Mouse (Mus musculus) embryonic facial prominence, embryonic 10.5 days (tissue): ENCODE results near the gene Ltbr. TPM values are rescaled to one million over a fixed set of nuclear protein-coding genes. Genes with fewer than 3 reads are reported as not detected.

Experiments used
- DNase-seq: peaks from one replicate; pipeline ENCODE4 v3.0.0-alpha.2; 2017; ENCODE audit warnings: low spot score
- H3K27ac ChIP-seq: fragments of 300-500 bp; sonication (generic); replicated peaks from 2 replicates; pipeline ENCODE4 v1.5.1; 2016; ENCODE audit warnings: mild to moderate bottlenecking
- H3K27me3 ChIP-seq: fragments of 300-500 bp; sonication (generic); replicated peaks from 2 replicates; pipeline ENCODE4 v1.6.1; 2016; ENCODE audit warnings: low read depth, mild to moderate bottlenecking; ENCODE audit not compliant: poor library complexity, severe bottlenecking
- H3K36me3 ChIP-seq: fragments of 300-500 bp; sonication (generic); replicated peaks from 2 replicates; pipeline ENCODE4 v1.6.1; 2016; ENCODE audit warnings: mild to moderate bottlenecking, moderate library complexity
- H3K4me1 ChIP-seq: fragments of 300-500 bp; sonication (generic); 2 replicates; pipeline ENCODE4 v1.6.1; 2016
- H3K4me3 ChIP-seq: fragments of 300-500 bp; sonication (generic); 2 replicates; pipeline ENCODE4 v1.5.1; 2016; ENCODE audit warnings: mild to moderate bottlenecking, moderate library complexity
- H3K9me3 ChIP-seq: fragments of 300-500 bp; sonication (generic); 2 replicates; pipeline ENCODE4 v1.6.1; 2016; ENCODE audit warnings: mild to moderate bottlenecking
- WGBS: fragments of 180-500 bp; shearing (Covaris S2); methylation state at CpG from one replicate; pipeline ENCODE4 v1.1.7; 2016; 5-methylcytosine and 5-hydroxymethylcytosine counted together
- polyA plus RNA-seq: library from polyadenylated mRNA; unstranded; fragments of >200 nt; fragmentation: Nextera tagmentation; extraction: Ambion mirVana; gene quantifications from 2 replicates; pipeline ENCODE4 v1.2.1, GENCODE M21; 2016

Ltbr gene
- polyA plus RNA-seq, 1 experiment from 2014 or later = 28.8 TPM

DNA sequence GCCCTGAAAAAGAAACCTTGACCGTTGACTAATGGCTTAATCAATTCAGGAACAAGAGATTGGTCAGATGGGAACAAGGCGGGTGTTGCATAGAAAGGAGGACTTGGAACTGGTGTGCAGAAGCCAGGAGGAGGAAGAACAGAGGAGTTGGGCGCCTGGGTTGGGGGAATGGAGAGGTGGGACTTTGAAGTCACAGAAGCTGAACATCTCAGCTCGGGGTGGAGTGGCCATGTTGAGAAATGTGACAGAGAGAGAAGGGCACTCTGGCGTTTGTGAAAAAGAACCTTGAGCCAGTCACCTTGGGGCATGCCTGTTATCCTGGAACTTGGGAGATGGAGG is 38.3 kb upstream of the Ltbr start:
- Histone ChIP-seq H3K4me1 (peaks cover 85% of the 10 kb centered on the region), H3K9me3 (no peaks in the 10 kb centered on the region), H3K27me3 (peaks cover 10% of the 10 kb centered on the region), H3K4me3 (no peak overlapping the region), H3K36me3 (peaks cover 5% of the 10 kb centered on the region), H3K27ac (no peak overlapping the region; the same call in 1 of the 2 replicates)
- no peak for DNase-seq
- 64% methylated on average over 5 of the region's 5 CpGs for WGBS

DNA sequence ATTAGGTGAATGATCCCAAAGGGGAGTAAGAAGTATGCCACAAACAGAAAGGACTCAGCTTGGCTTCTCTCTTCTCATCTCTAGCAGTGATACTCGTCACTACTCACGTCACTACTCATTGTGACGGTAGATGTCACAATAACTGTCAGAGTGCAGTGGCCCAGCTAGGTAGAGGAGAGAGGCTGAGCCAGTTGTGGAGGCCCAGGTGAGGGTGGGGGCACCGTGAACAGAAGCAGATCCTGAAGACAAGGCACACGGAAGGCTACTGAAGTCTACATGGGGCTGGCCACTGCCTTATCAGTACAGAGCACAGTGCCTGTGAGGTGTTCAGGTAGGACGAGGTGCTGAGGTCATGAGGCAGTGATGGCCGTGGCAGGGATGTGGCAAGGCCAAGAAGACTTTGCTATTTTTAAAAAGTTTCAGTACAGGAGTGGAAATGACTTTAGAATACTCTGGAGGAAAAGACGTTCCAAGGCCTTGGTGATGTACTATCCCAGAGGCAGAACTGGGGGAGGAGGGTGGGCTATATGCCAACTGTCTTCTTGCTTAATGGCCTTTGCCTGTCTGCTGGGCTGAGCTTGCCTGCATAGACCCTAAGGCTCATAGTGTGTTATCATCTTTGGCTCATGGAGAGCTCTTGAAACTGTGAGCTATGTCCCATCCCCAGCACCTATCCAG is 37.8 kb upstream of the Ltbr start:
- Histone ChIP-seq H3K4me3 (peak overlapping the region; percentile 70; the same call in 1 of the 2 replicates), H3K4me1 (peaks cover 83% of the 10 kb centered on the region)

DNA sequence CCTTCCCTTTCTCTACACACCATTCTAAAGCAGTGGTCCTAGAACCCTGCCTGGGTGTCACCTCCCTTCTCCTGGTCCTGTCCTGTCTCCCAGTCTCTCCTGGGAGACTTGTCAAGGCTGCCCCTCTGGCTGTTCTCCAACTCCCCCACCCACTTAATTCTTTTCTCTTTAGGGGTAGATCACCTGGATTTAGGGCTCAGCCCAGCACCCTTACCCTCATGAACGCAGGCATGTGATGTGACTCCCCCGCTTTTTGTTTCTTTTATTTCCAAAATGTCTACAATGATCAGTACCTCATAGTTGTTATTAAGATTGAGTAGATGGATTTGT is 37.3 kb upstream of the Ltbr start:
- no peak for DNase-seq
- Histone ChIP-seq H3K4me1 (peaks cover 79% of the 10 kb centered on the region), H3K27me3 (peaks cover 10% of the 10 kb centered on the region), H3K27ac (peak overlapping the region; percentile 90), H3K36me3 (0 out of 2 replicates have a peak, but pooled peaks cover 3% of the 10 kb centered on the region), H3K4me3 (peak overlapping the region; percentile 70), H3K9me3 (no peaks in the 10 kb centered on the region)
- WGBS = 79% methylated on average over 2 of the region's 2 CpGs

More for the DNA sequence above, 37.8 kb upstream of the Ltbr start:
- DNase-seq = no peak
- WGBS = 70% methylated on average over 8 of the region's 8 CpGs
- Histone ChIP-seq H3K27ac (0 out of 2 replicates have a peak overlapping the region, but pooled peaks have one; percentile 25), H3K9me3 (no peaks in the 10 kb centered on the region), H3K27me3 (peaks cover 10% of the 10 kb centered on the region), H3K36me3 (0 out of 2 replicates have a peak, but pooled peaks cover 3% of the 10 kb centered on the region)

DNA sequence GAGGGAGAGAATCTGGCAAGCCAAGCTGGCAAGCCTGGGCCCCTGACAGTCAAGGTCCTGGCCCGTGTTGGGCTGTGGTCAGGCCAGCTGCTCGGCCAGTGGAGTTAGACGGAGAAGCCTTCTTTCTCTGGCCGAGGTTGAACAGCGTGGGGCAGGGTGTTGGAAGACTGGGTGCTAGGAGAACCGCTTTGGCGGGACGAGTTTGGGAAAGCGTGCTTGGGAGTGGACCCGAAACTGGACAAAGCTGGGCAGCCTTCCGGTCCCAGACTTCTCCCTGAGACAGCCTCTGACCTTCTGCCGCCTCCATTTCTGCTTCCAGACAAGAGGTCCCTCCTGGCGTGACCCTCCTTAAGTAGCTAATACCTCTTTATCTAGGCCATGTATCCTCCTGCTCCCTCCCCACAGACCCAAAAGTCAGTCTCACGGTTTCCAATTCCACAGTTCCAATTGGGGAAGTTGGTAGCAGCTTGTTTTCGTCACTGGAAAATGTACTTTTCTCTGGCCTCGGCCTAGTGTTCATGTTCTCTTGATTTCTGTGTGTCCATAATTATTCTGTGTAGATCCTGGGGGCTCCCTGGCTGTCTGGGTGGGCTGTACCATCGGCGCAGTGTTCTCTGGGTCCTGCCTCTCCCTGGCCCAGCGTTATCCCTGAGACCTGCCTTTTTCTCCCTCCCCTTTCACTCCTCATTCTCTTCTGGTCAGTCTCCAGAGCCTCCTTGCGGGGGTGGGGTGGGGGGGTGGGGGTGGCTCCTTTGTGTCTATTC is 36.7 kb upstream of the Ltbr start:
- peak overlapping the region; percentile 90 for H3K27ac ChIP-seq
- WGBS = 3% methylated on average over 20 of the region's 20 CpGs
- H3K27me3 ChIP-seq = peaks cover 10% of the 10 kb centered on the region
- DNase-seq = no peak
- peak overlapping the region; percentile 70 for H3K4me3 ChIP-seq
- H3K36me3 ChIP-seq = 0 out of 2 replicates have a peak, but pooled peaks cover 3% of the 10 kb centered on the region
- H3K4me1 ChIP-seq = peaks cover 76% of the 10 kb centered on the region
- no peaks in the 10 kb centered on the region for H3K9me3 ChIP-seq

DNA sequence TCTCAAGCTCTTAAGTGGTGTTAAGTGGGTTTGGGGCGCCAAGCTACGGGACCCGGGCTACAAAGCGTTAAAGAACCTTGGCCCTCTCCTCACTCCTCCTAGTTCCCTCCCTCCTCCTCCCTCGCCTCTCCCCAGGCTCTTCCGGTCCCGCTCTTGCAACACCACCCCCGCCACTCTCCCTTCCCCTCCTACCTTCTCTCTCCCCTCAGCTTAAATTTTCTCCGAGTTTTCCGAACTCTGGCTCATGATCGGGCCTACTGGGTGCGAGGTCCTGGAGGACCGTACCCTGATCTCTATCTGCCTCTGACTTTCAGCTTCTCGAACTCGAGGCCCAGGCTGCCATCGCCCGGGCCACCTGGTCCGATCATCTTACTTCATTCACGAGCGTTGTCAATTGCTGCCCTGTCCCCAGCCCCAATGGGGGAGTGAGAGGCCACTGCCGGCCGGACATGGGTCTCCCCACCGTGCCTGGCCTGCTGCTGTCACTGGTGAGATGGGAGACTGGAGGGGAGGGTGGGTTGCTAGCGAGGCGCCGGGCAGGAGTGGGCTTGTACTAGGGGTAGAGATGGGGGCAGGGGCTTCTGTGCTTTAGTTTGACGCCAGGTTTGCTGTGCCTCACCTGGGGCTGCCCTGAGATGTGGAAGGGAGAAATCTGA is 36.0 kb upstream of the Ltbr start:
- peak overlapping the region; percentile 90 for H3K27ac ChIP-seq

DNA sequence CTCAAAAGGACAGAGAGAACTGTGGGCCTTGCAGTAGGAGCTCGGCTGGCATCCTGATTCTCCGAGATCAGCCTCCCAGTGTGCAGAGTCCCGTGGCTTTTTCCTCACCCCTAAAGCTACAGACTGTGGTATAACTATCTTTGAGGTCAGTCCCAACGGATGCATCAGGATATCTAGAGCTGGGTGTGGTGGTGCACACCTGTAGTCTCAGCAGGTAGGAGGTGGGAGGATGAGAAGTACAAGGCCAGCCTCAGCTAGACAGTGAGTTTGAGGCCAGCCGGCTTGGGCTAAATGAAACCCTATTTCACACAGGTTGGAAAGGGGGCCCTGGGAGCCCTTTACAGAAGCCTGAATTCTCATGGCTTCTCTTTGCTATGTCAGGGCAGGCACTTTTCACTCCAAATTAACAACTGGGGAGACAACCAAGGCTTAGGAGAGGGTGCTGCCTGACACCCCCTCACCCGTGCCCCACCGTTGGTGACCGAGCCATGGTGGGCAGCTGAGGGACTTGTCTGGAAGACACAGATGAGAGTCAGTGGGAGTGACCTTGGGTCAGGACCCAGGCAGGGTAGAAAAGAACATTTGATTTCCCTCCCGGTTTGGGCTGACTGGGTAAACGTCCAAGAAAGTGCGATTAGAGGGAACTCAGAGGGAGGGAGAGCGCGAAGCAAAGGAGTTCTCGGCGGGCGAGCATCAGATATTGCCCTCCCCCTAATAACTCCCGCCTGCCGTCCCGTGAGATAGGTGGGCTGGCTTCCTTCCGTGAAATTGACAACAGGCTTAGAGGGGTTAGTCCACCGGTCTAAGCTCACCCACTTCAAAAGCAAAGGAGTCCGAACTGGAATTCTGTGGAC is 35.3 kb upstream of the Ltbr start, which contains the start of gene Tnfrsf1a:
Tnfrsf1a (plus strand) TSS at position 642 of the 854 bp plus-strand sequence.
- 0 out of 2 replicates have a peak, but pooled peaks cover 3% of the 10 kb centered on the region for H3K36me3 ChIP-seq
- DNase-seq = no peak
- peak within 1 kb of the TSS; percentile 90 for H3K27ac ChIP-seq
- peaks cover 73% of the 10 kb centered on the region for H3K4me1 ChIP-seq
- 5% methylated on average over 22 of the region's 22 CpGs for WGBS
- peaks cover 10% of the 10 kb centered on the region for H3K27me3 ChIP-seq
- peak within 1 kb of the TSS; percentile 70 for H3K4me3 ChIP-seq
- H3K9me3 ChIP-seq = no peaks in the 10 kb centered on the region

More for the DNA sequence above, 36.0 kb upstream of the Ltbr start:
- H3K4me3 ChIP-seq = peak overlapping the region; percentile 70
- WGBS = under 1% methylated on average over 27 of the region's 27 CpGs
- no peaks in the 10 kb centered on the region for H3K9me3 ChIP-seq
- 0 out of 2 replicates have a peak, but pooled peaks cover 3% of the 10 kb centered on the region for H3K36me3 ChIP-seq
- H3K4me1 ChIP-seq = peaks cover 73% of the 10 kb centered on the region
- peaks cover 10% of the 10 kb centered on the region for H3K27me3 ChIP-seq
- DNase-seq = peak; percentile 81

DNA sequence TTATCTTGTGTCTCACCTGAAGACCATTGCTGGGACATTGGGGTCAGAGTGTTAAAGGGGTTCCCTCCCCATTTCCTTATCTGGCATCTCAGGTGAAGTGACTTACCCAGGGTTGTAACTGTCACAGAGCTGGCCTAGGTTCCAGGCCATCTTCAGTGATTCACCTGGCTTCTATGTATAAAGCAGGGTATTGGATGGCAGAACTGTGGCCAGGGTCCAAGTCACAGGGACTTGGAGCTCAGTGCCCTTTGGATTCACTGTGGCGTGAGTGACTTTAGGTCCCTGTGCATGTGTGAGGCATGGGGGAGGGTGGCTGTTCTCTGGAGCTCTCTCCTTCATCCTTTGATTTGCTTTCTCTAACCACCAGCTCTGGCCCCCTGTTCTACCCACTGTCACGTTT is 32.3 kb upstream of the Ltbr start:
- H3K4me1 ChIP-seq = peaks cover 71% of the 10 kb centered on the region
- no peak overlapping the region for H3K27ac ChIP-seq
- H3K4me3 ChIP-seq = no peak overlapping the region
- no peaks in the 10 kb centered on the region for H3K9me3 ChIP-seq
- no peak for DNase-seq
- WGBS = 51% methylated on average over 2 of the region's 2 CpGs
- H3K36me3 ChIP-seq = no peaks in the 10 kb centered on the region
- H3K27me3 ChIP-seq = peaks cover 15% of the 10 kb centered on the region

DNA sequence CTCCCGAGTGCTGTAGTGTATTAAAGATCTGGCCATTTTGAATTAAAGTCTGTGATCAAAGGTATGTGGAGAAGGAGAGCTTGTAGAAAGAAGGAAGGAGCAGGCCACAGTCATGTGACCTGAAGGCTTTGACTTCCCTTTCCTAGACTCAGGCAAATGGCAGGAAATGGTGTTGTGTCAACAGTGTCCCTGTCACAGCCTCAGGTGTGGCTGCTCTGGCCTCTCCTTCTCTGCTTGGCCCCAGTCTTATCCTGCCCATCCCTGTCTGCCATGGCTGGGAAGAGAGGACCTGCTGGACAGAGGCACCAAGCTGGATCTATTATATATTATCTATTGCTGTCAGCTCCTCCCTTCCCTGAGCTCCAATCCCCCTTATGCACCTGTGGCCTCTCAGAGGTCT is 31.9 kb upstream of the Ltbr start:
- 67% methylated on average over 1 of the region's 1 CpGs for WGBS
- H3K27me3 ChIP-seq = peaks cover 15% of the 10 kb centered on the region
- no peaks in the 10 kb centered on the region for H3K36me3 ChIP-seq
- H3K27ac ChIP-seq = no peak overlapping the region
- H3K9me3 ChIP-seq = no peaks in the 10 kb centered on the region
- DNase-seq = no peak
- H3K4me1 ChIP-seq = peaks cover 71% of the 10 kb centered on the region
- H3K4me3 ChIP-seq = no peak overlapping the region

DNA sequence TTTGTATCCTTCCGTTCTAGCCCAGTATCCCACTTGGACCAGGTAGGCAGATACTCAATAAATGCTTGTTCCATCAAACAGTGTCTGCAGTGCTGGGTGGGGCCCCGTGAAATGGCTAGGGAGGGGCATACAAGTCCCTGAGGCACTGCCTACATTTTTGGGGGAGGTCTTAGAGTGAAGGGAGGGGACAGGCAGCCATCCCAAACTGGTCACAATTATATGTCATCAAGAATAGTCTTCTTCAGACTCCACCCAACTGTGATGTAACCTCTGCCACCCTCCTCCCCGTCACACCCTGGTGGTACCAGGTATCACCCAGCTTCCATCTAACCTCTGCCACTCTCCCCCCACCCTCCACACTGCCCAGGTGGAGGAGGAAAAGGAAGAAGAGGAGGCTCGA is 31.2 kb upstream of the Ltbr start:
- H3K9me3 ChIP-seq = no peaks in the 10 kb centered on the region
- H3K27me3 ChIP-seq = peaks cover 15% of the 10 kb centered on the region
- H3K36me3 ChIP-seq = no peaks in the 10 kb centered on the region
- 64% methylated on average over 4 of the region's 4 CpGs for WGBS
- no peak overlapping the region for H3K4me3 ChIP-seq
- peaks cover 71% of the 10 kb centered on the region for H3K4me1 ChIP-seq
- DNase-seq = no peak
- no peak overlapping the region for H3K27ac ChIP-seq

DNA sequence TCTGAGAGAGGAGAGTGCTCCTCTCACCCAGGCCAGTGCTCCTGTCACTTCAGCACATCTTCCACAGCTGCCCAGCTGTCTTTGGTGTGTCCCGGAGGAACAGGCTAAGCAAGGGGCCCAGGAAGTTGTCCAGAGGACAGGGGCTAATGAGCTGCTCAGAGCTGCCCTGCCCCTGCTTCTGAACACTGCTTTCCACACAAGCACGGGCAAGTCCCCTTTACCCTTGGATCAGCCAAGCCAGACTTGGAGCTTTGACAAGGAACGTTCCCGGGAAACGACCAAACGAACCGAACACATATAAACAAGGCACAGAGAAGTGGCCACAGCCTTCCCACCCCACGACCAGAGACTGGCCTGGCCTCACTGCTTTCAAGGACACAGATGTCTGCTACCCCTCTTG is 30.4 kb upstream of the Ltbr start:
- Histone ChIP-seq H3K9me3 (no peaks in the 10 kb centered on the region), H3K4me1 (peaks cover 65% of the 10 kb centered on the region), H3K4me3 (no peak overlapping the region), H3K27me3 (peaks cover 15% of the 10 kb centered on the region), H3K27ac (peak overlapping the region; percentile 27; the same call in 1 of the 2 replicates), H3K36me3 (no peaks in the 10 kb centered on the region)
- 41% methylated on average over 8 of the region's 8 CpGs for WGBS
- DNase-seq = no peak

DNA sequence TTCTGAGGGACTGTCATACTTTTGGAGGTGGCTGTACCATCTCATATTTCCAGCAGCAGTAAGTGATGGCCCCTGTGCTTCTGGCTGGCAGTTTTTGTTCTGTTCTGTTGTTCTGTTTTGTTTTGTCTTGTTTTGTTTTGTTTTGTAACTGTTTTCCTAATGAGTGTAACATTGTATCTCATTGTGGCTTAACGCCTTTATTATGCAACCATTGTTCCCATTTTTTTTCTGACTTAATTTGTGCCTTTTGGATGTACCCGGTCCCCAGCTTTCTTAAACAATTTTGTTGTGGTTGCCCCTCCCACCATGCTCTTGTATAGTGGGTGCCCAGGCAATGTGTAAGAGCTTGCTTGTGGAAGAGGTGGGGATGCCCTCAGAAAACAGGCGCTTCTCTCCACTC is 28.5 kb upstream of the Ltbr start:
- no peak overlapping the region for H3K4me3 ChIP-seq
- H3K4me1 ChIP-seq = peaks cover 60% of the 10 kb centered on the region
- peaks cover 6% of the 10 kb centered on the region; the same call in 1 of the 2 replicates for H3K27me3 ChIP-seq
- DNase-seq = no peak
- no peaks in the 10 kb centered on the region for H3K9me3 ChIP-seq
- no peaks in the 10 kb centered on the region for H3K36me3 ChIP-seq
- H3K27ac ChIP-seq = no peak overlapping the region
- WGBS = 71% methylated on average over 3 of the region's 3 CpGs

DNA sequence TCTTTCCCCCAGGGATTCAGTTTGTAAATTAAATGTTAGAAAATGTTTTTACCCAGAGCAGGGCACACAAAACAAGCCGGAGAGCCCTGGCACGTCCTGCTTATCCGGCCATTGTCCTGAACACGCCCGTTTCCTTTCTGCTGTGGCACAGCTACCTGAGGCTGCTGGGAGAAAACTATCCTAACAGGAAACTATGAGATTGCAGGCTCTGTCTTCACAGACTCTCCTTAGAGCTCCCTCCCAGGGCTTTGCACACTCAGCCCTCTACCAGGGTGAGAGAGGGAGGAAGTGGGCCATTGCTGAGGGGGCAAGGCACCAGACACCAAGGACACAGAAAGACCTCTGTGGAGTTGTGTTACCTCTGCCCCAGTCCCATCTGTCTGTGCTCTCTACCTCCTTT is 26.6 kb upstream of the Ltbr start:
- peak overlapping the region; percentile 40 for H3K27ac ChIP-seq
- 61% methylated on average over 5 of the region's 5 CpGs for WGBS

More for the DNA sequence above, 26.6 kb upstream of the Ltbr start:
- H3K36me3 ChIP-seq = no peaks in the 10 kb centered on the region
- peaks cover 57% of the 10 kb centered on the region for H3K4me1 ChIP-seq
- H3K4me3 ChIP-seq = no peak overlapping the region
- DNase-seq = no peak
- H3K9me3 ChIP-seq = no peaks in the 10 kb centered on the region
- peaks cover 6% of the 10 kb centered on the region; the same call in 1 of the 2 replicates for H3K27me3 ChIP-seq
